Mouse (Mus musculus): ENCODE measurements at regions not wholly inside any gene's neighbourhood (a gene's known extent, or its start where the extent isn't known, plus 50 kb on each side); places are given as distances from the start of the nearest gene placed in this dataset.
"Not testable (repeated sequence)": the region's sequence is repeated elsewhere in the genome, so short reads cannot be mapped to it uniquely, and the experiment has no call there.

GRCm38 (mm10) chr10:117472568-117472930 lies 92.7 kb upstream of the Cpsf6 start:
- 94% methylated on average over 4 of the region's 4 CpGs for WGBS (ENCODE audit: missing documents)
- no peak overlapping the region for H3K27ac ChIP-seq
- H3K4me3 ChIP-seq (ENCODE audit: inconsistent target) = no peak overlapping the region
- H3K36me3 ChIP-seq (ENCODE audit: inconsistent target) = no peaks in the 10 kb centered on the region
- no peaks in the 10 kb centered on the region for H3K79me2 ChIP-seq (ENCODE audit: inconsistent target)

DNA sequence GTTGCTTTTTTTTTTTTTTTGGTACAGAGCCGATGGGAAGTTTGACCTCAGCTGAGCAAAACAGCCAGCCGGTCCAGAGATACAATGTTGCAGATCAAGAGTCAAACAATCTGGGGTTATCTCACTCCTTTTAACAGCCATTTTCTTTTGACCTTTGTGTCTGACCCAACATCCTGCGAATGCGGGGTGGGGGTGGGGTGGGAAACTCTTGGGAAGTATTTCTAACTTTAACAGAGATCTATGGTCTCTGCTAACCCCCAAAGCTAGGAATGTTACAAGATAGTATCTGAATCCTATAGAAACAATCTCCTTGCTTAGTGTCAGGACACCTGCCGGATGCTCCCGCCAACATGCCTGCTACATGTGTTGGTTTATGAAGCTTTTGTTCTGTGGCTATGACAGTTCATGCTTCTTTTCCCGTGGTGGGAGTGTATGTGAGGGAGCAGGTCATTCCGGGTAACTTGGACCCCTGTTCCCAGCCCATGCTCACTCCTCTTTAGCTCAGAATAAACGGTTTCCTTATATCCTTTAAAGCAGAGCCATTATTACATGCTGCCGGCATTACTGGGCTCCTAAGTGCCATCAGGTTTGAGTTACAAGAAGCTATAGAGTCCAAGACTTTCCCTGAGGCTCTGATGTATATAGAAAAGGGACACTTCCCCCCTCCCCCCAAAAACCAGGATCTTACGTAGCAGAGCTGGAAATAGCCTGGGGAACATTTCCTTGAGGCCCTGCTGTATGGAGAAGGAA lies 92.2 kb upstream of the Cpsf6 start:
- Histone ChIP-seq H3K79me2 (ENCODE audit: inconsistent target) (no peaks in the 10 kb centered on the region), H3K36me3 (ENCODE audit: inconsistent target) (no peaks in the 10 kb centered on the region), H3K27ac (no peak overlapping the region), H3K4me3 (ENCODE audit: inconsistent target) (no peak overlapping the region)
- 74% methylated on average over 11 of the region's 11 CpGs for WGBS (ENCODE audit: missing documents)

GRCm38 (mm10) chr10:117471036-117471817 lies 91.4 kb upstream of the Cpsf6 start:
- H3K27ac ChIP-seq = no peak overlapping the region
- WGBS (ENCODE audit: missing documents) = 40% methylated on average over 7 of the region's 8 CpGs
- no peaks in the 10 kb centered on the region for H3K36me3 ChIP-seq (ENCODE audit: inconsistent target)
- no peaks in the 10 kb centered on the region for H3K79me2 ChIP-seq (ENCODE audit: inconsistent target)
- no peak overlapping the region for H3K4me3 ChIP-seq (ENCODE audit: inconsistent target)

DNA sequence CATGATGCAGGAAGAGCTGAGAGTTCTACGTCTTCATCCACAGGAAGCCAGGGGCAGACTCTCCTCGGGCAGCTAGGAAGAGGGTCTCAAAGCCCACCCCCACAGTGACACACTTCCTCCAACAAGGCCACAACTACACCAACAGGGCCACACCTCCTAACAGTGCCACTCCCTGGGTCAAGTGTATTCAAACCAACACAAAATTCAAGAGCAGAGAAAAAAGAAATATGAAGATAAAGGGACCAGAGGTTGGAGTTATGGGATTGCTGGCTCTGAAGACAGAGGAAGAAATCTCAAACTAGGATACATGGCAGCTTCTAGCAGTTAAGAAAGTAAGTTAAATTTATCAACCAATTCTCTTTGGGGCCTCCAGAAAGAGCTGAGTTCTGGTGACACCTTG lies 90.7 kb upstream of the Cpsf6 start:
- no peak overlapping the region for H3K4me3 ChIP-seq (ENCODE audit: inconsistent target)
- H3K27ac ChIP-seq = no peak overlapping the region
- WGBS (ENCODE audit: missing documents) = 72% methylated on average over 2 of the region's 2 CpGs
- no peaks in the 10 kb centered on the region for H3K79me2 ChIP-seq (ENCODE audit: inconsistent target)
- no peaks in the 10 kb centered on the region for H3K36me3 ChIP-seq (ENCODE audit: inconsistent target)

DNA sequence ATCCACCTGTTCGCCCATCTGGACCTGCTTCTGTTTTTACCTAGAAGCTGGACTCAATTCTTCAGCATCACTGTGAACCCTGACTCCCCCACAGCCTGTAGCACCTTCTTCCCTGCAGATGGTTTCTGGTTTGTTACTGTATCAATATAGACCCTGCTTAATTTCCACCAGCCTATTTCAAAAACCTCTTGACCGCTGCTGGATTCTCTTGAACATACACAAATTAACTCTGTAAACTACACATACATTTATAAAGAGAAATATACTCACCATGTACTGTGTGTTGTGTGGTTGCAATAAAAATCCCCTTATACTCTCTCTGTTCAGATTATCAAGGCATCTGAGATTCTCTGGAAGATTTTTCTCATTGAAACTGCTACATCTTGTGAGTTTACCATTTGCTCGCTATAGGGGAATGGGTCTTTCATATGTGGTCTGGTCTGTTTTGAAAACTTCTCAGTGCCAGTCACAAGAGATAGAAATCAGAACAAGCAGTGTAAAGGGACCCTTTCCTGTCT lies 89.8 kb upstream of the Cpsf6 start:
- H3K27ac ChIP-seq = no peak overlapping the region
- no peak overlapping the region for H3K4me3 ChIP-seq (ENCODE audit: inconsistent target)
- no peaks in the 10 kb centered on the region for H3K36me3 ChIP-seq (ENCODE audit: inconsistent target)
- H3K79me2 ChIP-seq (ENCODE audit: inconsistent target) = no peaks in the 10 kb centered on the region
- WGBS (ENCODE audit: missing documents) = 82% methylated on average over 3 of the region's 3 CpGs

- Histone ChIP-seq H3K79me2 (ENCODE audit: inconsistent target) (no peaks in the 10 kb centered on the region), H3K36me3 (ENCODE audit: inconsistent target) (no peaks in the 10 kb centered on the region), H3K4me3 (ENCODE audit: inconsistent target) (no peak overlapping the region), H3K27ac (no peak overlapping the region)
- 92% methylated on average over 3 of the region's 3 CpGs for WGBS (ENCODE audit: missing documents)
These were observed 89.2 kb upstream of the Cpsf6 start for GRCm38 (mm10) chr10:117468931-117469572.

GRCm38 (mm10) chr10:117468381-117468780 lies 88.6 kb upstream of the Cpsf6 start:
- H3K36me3 ChIP-seq (ENCODE audit: inconsistent target) = no peaks in the 10 kb centered on the region
- H3K79me2 ChIP-seq (ENCODE audit: inconsistent target) = no peaks in the 10 kb centered on the region
- no peak overlapping the region for H3K27ac ChIP-seq
- WGBS (ENCODE audit: missing documents) = 97% methylated on average over 4 of the region's 4 CpGs
- H3K4me3 ChIP-seq (ENCODE audit: inconsistent target) = no peak overlapping the region

GRCm38 (mm10) chr10:117467161-117467560 lies 87.3 kb upstream of the Cpsf6 start:
- H3K27ac ChIP-seq = no peak overlapping the region
- 90% methylated on average over 7 of the region's 8 CpGs for WGBS (ENCODE audit: missing documents)
- no peaks in the 10 kb centered on the region for H3K36me3 ChIP-seq (ENCODE audit: inconsistent target)
- H3K79me2 ChIP-seq (ENCODE audit: inconsistent target) = no peaks in the 10 kb centered on the region
- H3K4me3 ChIP-seq (ENCODE audit: inconsistent target) = no peak overlapping the region

- no peaks in the 10 kb centered on the region for H3K36me3 ChIP-seq (ENCODE audit: inconsistent target)
- WGBS (ENCODE audit: missing documents) = 60% methylated on average over 3 of the region's 3 CpGs
- no peak overlapping the region for H3K4me3 ChIP-seq (ENCODE audit: inconsistent target)
- no peak overlapping the region for H3K27ac ChIP-seq
- no peaks in the 10 kb centered on the region for H3K79me2 ChIP-seq (ENCODE audit: inconsistent target)
These were observed 86.6 kb upstream of the Cpsf6 start for GRCm38 (mm10) chr10:117466391-117466790.

DNA sequence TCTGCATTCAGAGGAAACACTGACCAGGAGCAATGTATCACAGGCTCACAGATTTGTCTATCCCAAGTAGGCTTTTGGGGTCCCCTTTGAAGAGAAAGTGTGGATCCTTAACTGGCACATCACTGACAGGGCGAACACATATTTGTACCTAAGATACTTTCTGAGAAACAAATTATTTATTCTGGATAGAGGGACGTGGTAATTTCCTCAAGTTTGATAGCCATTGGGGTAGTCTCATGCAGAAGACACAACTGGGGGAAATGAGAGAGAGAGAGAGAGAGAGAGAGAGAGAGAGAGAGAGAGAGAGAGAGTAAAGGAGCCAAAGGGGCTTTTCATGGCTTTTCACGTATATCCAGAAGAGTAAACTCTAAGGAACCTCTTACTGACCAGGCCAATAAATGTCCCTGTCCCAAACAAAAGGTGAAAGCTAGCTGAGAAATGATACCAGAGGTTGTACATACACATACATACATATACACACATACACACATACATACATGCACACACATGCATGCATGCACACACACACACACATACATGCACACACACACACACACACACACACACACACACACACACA lies 85.9 kb upstream of the Cpsf6 start:
- H3K36me3 ChIP-seq (ENCODE audit: inconsistent target) = no peaks in the 10 kb centered on the region
- H3K27ac ChIP-seq = no peak overlapping the region
- H3K79me2 ChIP-seq (ENCODE audit: inconsistent target) = no peaks in the 10 kb centered on the region
- 73% methylated on average over 3 of the region's 3 CpGs for WGBS (ENCODE audit: missing documents)
- H3K4me3 ChIP-seq (ENCODE audit: inconsistent target) = no peak overlapping the region

DNA sequence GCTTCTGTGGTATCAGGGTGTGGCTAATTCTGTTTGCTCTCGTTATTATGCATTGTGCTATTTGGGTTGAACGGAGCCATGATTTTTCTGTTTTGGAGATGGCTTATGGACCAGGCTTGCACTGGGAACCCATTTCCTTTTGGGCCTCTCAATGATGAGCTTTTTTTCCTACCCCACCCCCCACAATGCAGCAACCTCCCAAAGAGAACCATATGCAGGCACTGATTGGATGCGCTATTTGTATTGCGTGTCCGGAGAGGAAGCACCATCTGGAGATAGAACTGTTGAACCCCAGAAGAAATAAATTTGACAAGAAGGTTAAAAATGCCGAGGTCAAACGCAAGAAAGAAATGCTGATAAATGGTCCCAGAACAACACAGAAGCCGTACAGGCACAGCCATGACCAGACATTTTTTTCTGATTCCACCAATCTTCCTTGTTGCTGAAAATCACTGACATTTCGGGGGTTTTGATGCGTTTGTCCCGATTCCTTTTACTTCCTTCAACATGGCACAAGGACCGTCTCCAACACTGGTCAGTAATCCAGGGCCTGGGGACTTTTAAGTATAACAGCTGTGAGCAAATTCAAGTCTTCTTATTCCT lies 85.3 kb upstream of the Cpsf6 start:
- Histone ChIP-seq H3K79me2 (ENCODE audit: inconsistent target) (no peaks in the 10 kb centered on the region), H3K27ac (no peak overlapping the region), H3K4me3 (ENCODE audit: inconsistent target) (no peak overlapping the region), H3K36me3 (ENCODE audit: inconsistent target) (no peaks in the 10 kb centered on the region)
- WGBS (ENCODE audit: missing documents) = 94% methylated on average over 12 of the region's 12 CpGs

DNA sequence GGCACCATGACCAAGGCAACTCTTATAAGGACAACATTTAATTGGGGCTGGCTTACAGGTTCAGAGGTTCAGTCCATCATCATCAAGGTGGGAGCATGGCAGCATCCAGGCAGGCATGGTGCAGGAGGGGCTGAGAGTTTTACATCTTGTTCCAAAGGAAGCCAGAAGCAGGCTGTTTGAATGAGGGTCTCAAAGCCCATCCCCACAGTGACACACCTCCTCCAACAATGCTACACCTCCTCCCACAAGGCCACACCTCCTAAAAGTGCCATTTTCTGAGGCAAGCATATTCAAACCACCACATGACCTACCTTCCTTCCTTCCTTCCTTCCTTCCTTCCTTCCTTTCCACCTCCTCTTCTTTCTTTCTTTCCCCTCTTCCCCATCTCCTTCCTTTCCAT lies 84.5 kb upstream of the Cpsf6 start:
- not testable (repeated sequence) for H3K36me3 ChIP-seq (ENCODE audit: inconsistent target); H3K79me2 ChIP-seq (ENCODE audit: inconsistent target); H3K27ac ChIP-seq; H3K4me3 ChIP-seq (ENCODE audit: inconsistent target)

DNA sequence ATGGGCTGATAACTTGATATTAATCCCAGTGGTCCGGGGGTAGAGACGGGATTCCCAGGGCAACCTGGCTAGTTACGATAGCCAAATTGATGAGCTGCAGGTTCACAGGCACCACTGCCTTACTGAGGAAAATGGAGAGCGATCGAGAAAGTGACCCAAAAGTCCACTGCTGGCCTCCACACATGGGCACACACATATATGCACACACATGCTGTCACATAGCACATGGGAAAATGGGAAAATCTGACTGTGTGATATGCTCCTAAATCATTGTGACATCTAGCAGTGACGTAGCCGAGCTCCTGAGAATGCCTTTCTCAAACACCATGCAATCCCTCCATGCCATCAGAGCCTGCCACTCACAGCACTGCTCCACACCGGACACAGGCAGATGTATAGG lies 83.8 kb upstream of the Cpsf6 start:
- Histone ChIP-seq H3K79me2 (ENCODE audit: inconsistent target) (no peaks in the 10 kb centered on the region), H3K27ac (no peak overlapping the region), H3K36me3 (ENCODE audit: inconsistent target) (no peaks in the 10 kb centered on the region), H3K4me3 (ENCODE audit: inconsistent target) (no peak overlapping the region)
- 96% methylated on average over 8 of the region's 8 CpGs for WGBS (ENCODE audit: missing documents)

DNA sequence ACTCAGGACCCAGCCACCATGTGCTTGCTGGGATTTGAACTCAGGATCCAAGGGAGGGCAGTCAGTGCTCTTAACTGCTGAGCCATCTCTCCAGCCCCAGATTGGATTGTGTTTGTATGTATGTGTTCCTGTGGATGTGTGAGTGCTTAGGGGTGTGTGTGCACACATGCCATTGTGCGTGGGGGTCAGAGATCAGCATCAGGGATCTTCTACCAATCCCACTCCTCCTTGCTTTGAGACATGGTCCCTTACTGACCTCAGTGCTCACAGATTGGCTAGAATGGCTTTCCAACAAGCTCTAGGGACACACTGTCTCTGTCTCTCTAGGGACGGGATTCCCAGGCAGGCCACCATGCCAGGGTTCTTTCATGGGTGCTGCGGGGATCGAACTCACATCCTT lies 83.1 kb upstream of the Cpsf6 start:
- WGBS (ENCODE audit: missing documents) = 100% methylated on average over 4 of the region's 4 CpGs
- no peak overlapping the region for H3K4me3 ChIP-seq (ENCODE audit: inconsistent target)
- H3K36me3 ChIP-seq (ENCODE audit: inconsistent target) = no peaks in the 10 kb centered on the region
- no peak overlapping the region for H3K27ac ChIP-seq
- H3K79me2 ChIP-seq (ENCODE audit: inconsistent target) = no peaks in the 10 kb centered on the region
